Mouse (Mus musculus): Measurements from ENCODE around the gene Traf3ip1. TPM values are rescaled to one million over a fixed set of nuclear protein-coding genes. Genes with fewer than 3 reads are reported as not detected.
A peak's percentile ranks its signal among the peaks of the same experiment; 100 is the strongest.

Gene Traf3ip1
- polyA plus RNA-seq, 1 experiment = 6.8 TPM

GRCm38 (mm10) chr1:91562977-91563590 lies 68.6 kb downstream of the Traf3ip1 start:
- no peaks in the 10 kb centered on the region for H3K4me1 ChIP-seq (ENCODE audit: control insufficient read depth, insufficient read depth, low read length)
- H3K27ac ChIP-seq (ENCODE audit: control insufficient read depth, insufficient read depth, low read depth, low read length, poor library complexity) = no peak overlapping the region
- WGBS = 73% methylated on average over 4 of the region's 4 CpGs
- no peak overlapping the region for H3K4me3 ChIP-seq (replicated peaks; ENCODE audit: control insufficient read depth, low read depth, low read length)
- no peak for TF ChIP-seq CTCF (IDR thresholded peaks at IDR 0.05; ENCODE audit: control insufficient read depth, insufficient read depth, low read length)
- TF ChIP-seq POLR2A (IDR thresholded peaks at IDR 0.05; ENCODE audit: borderline replicate concordance, control insufficient read depth, low read depth, low read length) = no peak

GRCm38 (mm10) chr1:91564004-91564403 lies 69.6 kb downstream of the Traf3ip1 start:
- TF ChIP-seq POLR2A (IDR thresholded peaks at IDR 0.05; ENCODE audit: borderline replicate concordance, control insufficient read depth, low read depth, low read length) (no peak), CTCF (IDR thresholded peaks at IDR 0.05; ENCODE audit: control insufficient read depth, insufficient read depth, low read length) (peak; percentile 38; the same call in 1 of the 2 replicates)
- Histone ChIP-seq H3K27ac (ENCODE audit: control insufficient read depth, insufficient read depth, low read depth, low read length, poor library complexity) (no peak overlapping the region), H3K4me1 (ENCODE audit: control insufficient read depth, insufficient read depth, low read length) (no peaks in the 10 kb centered on the region), H3K4me3 (replicated peaks; ENCODE audit: control insufficient read depth, low read depth, low read length) (no peak overlapping the region)
- WGBS = 57% methylated on average over 3 of the region's 3 CpGs

GRCm38 (mm10) chr1:91564598-91564997 lies 70.2 kb downstream of the Traf3ip1 start:
- Histone ChIP-seq H3K4me1 (ENCODE audit: control insufficient read depth, insufficient read depth, low read length) (no peaks in the 10 kb centered on the region), H3K4me3 (replicated peaks; ENCODE audit: control insufficient read depth, low read depth, low read length) (no peak overlapping the region), H3K27ac (ENCODE audit: control insufficient read depth, insufficient read depth, low read depth, low read length, poor library complexity) (no peak overlapping the region)
- no peak for TF ChIP-seq CTCF (IDR thresholded peaks at IDR 0.05; ENCODE audit: control insufficient read depth, insufficient read depth, low read length)
- no peak for TF ChIP-seq POLR2A (IDR thresholded peaks at IDR 0.05; ENCODE audit: borderline replicate concordance, control insufficient read depth, low read depth, low read length)
- WGBS = 65% methylated on average over 6 of the region's 6 CpGs

- Histone ChIP-seq H3K27ac (ENCODE audit: control insufficient read depth, insufficient read depth, low read depth, low read length, poor library complexity) (no peak overlapping the region), H3K4me3 (replicated peaks; ENCODE audit: control insufficient read depth, low read depth, low read length) (no peak overlapping the region), H3K4me1 (ENCODE audit: control insufficient read depth, insufficient read depth, low read length) (no peaks in the 10 kb centered on the region)
- 60% methylated on average over 2 of the region's 2 CpGs for WGBS
- no peak for TF ChIP-seq POLR2A (IDR thresholded peaks at IDR 0.05; ENCODE audit: borderline replicate concordance, control insufficient read depth, low read depth, low read length)
- TF ChIP-seq CTCF (IDR thresholded peaks at IDR 0.05; ENCODE audit: control insufficient read depth, insufficient read depth, low read length) = no peak
Measured at GRCm38 (mm10) chr1:91567269-91567668, 72.8 kb downstream of the Traf3ip1 start.

- no peak overlapping the region for H3K27ac ChIP-seq (ENCODE audit: control insufficient read depth, insufficient read depth, low read depth, low read length, poor library complexity)
- no peak overlapping the region for H3K4me3 ChIP-seq (replicated peaks; ENCODE audit: control insufficient read depth, low read depth, low read length)
- no peaks in the 10 kb centered on the region for H3K4me1 ChIP-seq (ENCODE audit: control insufficient read depth, insufficient read depth, low read length)
- WGBS = 40% methylated on average over 10 of the region's 10 CpGs
- TF ChIP-seq CTCF (IDR thresholded peaks at IDR 0.05; ENCODE audit: control insufficient read depth, insufficient read depth, low read length) = no peak
- TF ChIP-seq POLR2A (IDR thresholded peaks at IDR 0.05; ENCODE audit: borderline replicate concordance, control insufficient read depth, low read depth, low read length) = no peak
Measured at GRCm38 (mm10) chr1:91572458-91572857, 78.0 kb downstream of the Traf3ip1 start.

GRCm38 (mm10) chr1:91574208-91574607 lies 79.8 kb downstream of the Traf3ip1 start:
- Histone ChIP-seq H3K4me3 (replicated peaks; ENCODE audit: control insufficient read depth, low read depth, low read length) (no peak overlapping the region), H3K4me1 (ENCODE audit: control insufficient read depth, insufficient read depth, low read length) (no peaks in the 10 kb centered on the region), H3K27ac (ENCODE audit: control insufficient read depth, insufficient read depth, low read depth, low read length, poor library complexity) (no peak overlapping the region)
- no peak for TF ChIP-seq POLR2A (IDR thresholded peaks at IDR 0.05; ENCODE audit: borderline replicate concordance, control insufficient read depth, low read depth, low read length)
- peak; percentile 23; the same call in 1 of the 2 replicates for TF ChIP-seq CTCF (IDR thresholded peaks at IDR 0.05; ENCODE audit: control insufficient read depth, insufficient read depth, low read length)
- WGBS = 54% methylated on average over 3 of the region's 3 CpGs

GRCm38 (mm10) chr1:91577883-91578517 lies 83.6 kb downstream of the Traf3ip1 start:
- Histone ChIP-seq H3K4me3 (replicated peaks; ENCODE audit: control insufficient read depth, low read depth, low read length) (no peak overlapping the region), H3K27ac (ENCODE audit: control insufficient read depth, insufficient read depth, low read depth, low read length, poor library complexity) (no peak overlapping the region), H3K4me1 (ENCODE audit: control insufficient read depth, insufficient read depth, low read length) (no peaks in the 10 kb centered on the region)
- no peak for TF ChIP-seq CTCF (IDR thresholded peaks at IDR 0.05; ENCODE audit: control insufficient read depth, insufficient read depth, low read length)
- TF ChIP-seq POLR2A (IDR thresholded peaks at IDR 0.05; ENCODE audit: borderline replicate concordance, control insufficient read depth, low read depth, low read length) = no peak
- 72% methylated on average over 7 of the region's 7 CpGs for WGBS

Other genes with a start within 250 kb of the Traf3ip1 start
- 48.9 and 62.6 TPM in 2 replicates for gene Ube2f, start 244.3 kb upstream of the Traf3ip1 start, polyA plus RNA-seq (2011; ENCODE audit: insufficient read depth, insufficient read length, low replicate concordance, missing spikeins)
- gene Scly, start 196.3 kb upstream of the Traf3ip1 start, polyA plus RNA-seq (2011; ENCODE audit: insufficient read depth, insufficient read length, low replicate concordance, missing spikeins) = 24.1 and 26.7 TPM in 2 replicates
- gene Espnl, start 172.6 kb upstream of the Traf3ip1 start, polyA plus RNA-seq (2011; ENCODE audit: insufficient read depth, insufficient read length, low replicate concordance, missing spikeins) = not detected in 2 replicates
- not detected in 2 replicates for gene Klhl30, start 143.6 kb upstream of the Traf3ip1 start, polyA plus RNA-seq (2011; ENCODE audit: insufficient read depth, insufficient read length, low replicate concordance, missing spikeins)
- gene Erfe, start 128.2 kb upstream of the Traf3ip1 start, polyA plus RNA-seq (2011; ENCODE audit: insufficient read depth, insufficient read length, low replicate concordance, missing spikeins) = 0.68 and 5.2 TPM in 2 replicates
- 111 and 202 TPM in 2 replicates for gene Ilkap, start 95.8 kb upstream of the Traf3ip1 start, polyA plus RNA-seq (2011; ENCODE audit: insufficient read depth, insufficient read length, low replicate concordance, missing spikeins)
- 23.3 and 32.9 TPM in 2 replicates for gene Hes6, start 80.6 kb upstream of the Traf3ip1 start, polyA plus RNA-seq (2011; ENCODE audit: insufficient read depth, insufficient read length, low replicate concordance, missing spikeins)
- gene Per2, start 35.3 kb upstream of the Traf3ip1 start, polyA plus RNA-seq (2011; ENCODE audit: insufficient read depth, insufficient read length, low replicate concordance, missing spikeins) = 2.3 and 9.4 TPM in 2 replicates
- gene Asb1, start 45.9 kb downstream of the Traf3ip1 start, polyA plus RNA-seq (2011; ENCODE audit: insufficient read depth, insufficient read length, low replicate concordance, missing spikeins) = 25.8 and 40.9 TPM in 2 replicates